Mouse (Mus musculus) CH12F3 (cell line): ENCODE results near the gene Deup1.

ENCODE experiments used
- in situ Hi-C: fragments of 300-500 bp; cut with MboI; formaldehyde crosslinking; loops from 2 replicates; pipeline ENCODE4 v1.14.3; 2020; ENCODE audit warnings: low sequenced_read_pairs

Gene Deup1

DNA sequence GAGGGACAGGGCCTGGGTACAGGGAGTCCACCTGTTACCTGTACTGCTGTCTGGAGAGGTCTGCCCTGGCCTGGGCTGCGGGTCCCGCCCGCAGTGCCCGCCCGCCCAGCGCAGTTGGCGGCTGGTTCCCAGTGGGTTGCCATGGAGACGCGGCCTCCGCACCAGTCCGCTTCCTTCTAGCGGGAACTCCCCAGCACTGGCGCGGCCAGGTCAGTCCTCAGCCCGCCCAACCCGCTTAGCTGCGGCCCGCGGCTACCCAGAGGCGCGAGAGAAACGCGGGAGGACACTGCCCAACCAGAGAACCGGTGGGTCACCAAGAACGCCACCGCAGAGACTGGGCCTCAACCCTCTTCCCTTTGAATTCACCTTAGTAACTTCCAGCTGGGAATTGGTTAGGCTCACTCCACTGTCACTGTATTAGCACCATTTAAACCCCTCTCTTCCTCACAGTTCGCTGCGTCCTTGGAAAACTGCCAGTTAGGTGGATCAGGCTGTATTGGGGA is at the start of gene Deup1:
Deup1 (minus strand) TSS at position 149 of the 503 bp plus-strand sequence.
- in situ Hi-C loops: no loop called here

DNA sequence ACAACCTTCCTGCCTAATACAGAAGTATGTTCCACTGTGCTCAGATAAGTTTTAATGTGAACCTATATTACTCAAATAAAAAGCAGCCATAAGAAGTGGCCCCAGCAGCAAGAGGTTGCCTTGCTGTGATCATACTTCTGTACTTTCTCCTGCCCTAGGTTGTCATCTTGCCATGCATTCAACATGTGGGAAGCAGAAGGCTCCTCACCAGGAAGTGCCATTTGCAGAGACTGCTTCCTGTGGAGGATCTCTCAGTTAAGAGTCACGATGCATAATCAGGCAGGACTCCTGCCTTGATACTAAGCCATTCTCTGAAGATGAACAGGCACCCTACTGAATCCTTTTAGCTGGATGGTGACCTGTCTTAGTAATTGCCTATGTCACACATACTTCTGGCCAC is 44.5 kb upstream of the Deup1 start:
- in situ Hi-C loops: no loop called here

DNA sequence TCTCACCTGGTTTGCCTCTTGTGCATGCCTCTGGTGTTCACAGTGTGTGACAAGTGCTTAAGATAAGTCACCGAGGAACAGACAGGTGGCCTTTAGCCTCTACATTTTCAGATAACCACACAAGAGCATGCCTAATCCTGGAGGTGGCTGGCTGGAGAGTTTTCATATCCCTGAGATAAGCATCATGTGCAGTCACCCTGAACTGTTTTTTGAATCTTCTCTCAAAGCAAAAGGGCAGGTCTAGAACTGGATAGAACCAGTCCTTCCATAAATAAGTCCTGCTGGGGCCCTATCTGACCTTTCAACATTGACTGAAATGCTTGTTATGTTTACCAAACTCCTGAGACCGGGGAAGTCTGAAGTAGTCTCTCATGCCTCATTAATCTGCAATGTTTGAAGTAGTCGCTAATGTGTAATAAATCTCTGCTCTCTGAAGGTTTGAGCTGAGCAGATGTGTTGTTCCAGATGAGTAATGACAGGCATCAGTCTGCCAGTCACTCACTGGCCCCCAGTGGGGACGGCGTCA is 42.3 kb upstream of the Deup1 start:
- in situ Hi-C loops: no loop called here

DNA sequence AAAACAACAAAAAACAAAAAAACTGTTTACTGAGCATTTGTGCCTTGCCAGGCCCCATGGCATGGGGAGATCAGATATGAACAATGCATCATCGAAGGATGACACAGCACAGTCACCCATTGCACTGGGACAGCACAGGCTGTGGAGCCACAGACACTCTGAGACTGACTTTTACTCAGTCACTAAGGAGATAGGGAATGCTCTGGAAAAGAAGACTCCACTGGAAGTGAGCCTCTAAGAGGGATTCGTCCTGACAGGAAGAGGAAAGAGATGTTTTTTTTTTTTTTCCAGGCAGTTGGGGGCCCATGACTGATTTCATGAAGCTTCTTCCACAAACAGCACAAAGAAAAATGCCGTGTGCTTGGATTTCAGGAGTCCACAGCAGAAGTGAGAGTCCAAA is 41.7 kb upstream of the Deup1 start:
- in situ Hi-C loops: no loop called here

DNA sequence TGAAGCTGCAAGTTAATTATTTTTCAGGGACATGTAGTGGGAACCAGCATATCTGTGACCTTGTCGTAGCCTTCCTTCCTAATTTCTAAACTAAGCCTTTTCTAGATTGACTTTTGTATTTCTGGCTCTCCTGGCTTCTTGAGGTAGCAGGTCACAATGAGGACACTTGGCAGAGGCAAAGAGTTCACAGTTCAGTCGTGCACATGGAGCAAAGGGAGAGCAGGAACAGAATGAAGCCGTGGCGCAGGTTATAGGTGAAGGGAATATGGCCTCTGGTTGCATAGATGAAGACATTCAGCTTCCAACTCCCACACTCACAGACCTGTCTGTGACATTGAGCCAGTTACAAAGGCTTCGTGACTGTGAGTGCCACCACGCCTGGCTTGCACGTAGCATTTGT is 36.9 kb upstream of the Deup1 start:
- in situ Hi-C loops: no loop called here

DNA sequence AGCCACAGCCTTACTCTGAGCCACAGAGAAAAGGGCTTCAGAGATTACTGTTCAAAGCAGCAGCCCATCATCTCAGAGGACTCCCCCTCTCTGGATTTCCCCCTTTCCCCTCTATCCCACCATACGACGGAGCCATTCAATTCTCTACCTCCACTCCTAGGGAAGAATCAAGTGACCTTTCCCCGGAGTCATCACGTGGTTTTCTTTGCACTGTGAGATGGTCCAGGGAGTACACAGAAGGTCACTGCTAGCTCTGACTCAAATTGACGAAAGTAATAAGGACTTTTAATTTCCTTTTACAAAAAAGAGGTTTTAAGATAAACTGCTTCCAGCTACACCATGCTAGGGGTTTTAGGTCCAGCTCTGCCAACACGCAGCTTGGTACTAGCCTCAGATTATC is 31.3 kb upstream of the Deup1 start:
- in situ Hi-C loops: no loop called here

DNA sequence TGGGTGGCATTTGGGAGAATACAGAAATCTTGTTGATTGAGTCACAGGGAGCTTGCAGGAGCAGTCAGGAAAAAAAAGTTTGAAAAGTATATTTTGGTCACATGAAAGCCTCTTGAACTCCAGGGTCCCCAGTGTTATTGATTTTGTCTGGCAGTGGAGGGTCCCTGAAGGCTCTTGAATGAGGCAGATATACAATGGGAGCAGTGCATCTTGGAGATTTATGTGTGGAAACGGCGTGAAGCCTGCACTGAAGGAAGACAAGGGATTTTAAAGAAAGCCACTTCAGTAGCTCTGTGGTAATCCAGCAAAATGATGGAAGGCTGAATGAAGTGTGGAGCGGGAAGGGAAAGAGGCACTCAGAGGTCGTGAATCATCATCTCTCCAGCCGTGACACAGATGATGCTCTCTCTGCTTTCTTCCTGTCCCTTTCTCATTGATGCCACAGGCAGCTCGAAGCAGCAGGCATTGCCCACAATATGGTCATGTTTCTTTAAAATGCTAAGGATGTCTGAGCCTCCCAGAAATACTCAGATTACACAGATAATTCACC is 30.6 kb upstream of the Deup1 start:
- in situ Hi-C loops: no loop called here

DNA sequence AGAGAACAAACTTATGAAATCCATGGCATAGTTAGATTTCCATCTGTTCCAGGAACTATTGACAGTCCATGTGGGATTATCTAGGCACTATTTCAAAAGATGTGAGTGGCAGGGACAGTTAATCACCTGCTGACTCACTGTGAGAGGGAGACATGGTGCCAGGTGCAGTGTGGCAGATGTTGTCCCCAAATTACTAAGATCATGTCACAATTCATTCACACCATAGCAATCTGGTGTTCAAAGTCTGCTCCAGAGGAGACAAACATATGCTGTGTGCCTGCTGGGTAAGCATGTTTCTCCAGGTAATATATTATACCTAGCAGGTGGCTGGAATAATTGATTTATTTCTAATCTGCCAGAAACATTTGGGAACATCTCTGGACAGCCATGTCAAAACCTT is 25.3 kb upstream of the Deup1 start:
- in situ Hi-C loops: no loop called here

DNA sequence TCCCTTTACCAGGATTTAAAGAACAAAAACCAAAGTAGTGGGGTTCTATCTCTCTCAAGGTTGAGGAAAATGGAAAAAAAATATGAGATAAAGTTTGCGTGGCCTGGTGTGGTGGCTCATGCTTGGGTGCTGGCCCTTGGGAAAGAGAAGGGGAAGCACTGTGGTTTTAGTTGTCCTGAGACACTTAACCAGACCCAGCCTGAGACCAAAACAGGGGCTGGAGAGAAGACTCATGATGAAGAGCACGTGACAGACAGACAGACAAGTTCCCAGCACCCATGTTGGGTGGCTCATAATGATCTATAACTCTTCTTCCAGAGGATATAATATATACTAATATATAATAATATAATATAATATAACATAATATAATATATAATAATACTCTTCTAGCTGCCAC is 22.2 kb upstream of the Deup1 start:
- in situ Hi-C loops: no loop called here

DNA sequence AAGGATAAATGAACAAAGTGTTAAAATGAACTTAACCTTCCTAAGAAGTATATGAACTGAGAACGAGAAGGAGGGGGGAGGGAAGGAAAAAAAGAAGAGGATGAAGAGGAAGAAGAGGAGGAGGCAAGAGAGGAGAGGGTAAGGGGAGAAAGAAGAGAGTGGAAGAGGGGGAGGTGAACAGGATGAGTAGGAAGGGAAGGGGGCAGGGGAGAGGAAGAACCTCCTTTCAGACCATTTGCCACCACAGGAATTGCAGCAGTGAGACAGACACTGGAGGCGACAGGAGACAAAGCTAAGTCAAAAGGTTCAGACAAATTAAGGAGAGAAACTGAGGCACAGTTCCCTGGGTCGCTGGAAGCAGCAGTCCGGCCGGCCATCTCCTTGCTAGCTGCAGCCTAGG is 349 bp downstream of the Deup1 start:
- in situ Hi-C loops: no loop called here

DNA sequence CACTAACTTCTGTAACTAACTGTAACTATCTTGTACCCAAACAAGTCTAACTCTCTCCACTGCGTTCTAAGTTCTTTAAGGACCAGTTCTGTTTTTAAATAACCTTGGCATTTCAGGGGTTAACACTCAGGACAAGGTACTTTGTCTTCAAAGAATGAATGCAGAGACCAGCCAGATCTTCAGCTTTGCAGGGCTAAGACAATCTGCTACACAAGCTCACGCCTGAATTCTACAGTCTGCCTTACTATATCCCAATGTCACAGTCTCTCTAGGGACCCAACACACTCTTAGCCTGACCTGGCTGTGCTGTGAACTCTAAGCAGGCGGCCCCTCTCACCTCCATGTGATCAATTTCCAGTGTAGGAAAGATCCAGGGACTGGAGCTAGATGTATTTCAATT is 3.0 kb downstream of the Deup1 start:
- in situ Hi-C loops: no loop called here

DNA sequence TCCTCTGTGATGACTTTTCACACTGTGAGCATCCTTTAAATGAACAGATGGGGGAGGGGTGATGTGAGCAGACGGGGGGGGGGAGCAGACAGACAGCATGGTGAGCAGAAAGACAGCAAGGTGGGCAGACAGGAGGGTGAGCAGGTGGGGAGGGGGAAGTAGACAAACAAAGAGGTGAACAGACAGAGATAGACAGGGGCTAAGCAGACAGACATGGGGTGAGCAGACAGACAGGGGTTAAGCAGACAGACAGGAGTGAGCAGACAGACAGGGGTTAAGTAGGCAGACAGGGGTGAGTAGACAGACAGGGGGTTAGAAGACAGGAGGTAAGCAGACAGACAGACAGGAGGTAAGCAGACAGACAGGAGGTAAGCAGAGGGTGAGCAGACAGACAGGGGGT is 8.0 kb downstream of the Deup1 start:
- in situ Hi-C loops: no loop called here

DNA sequence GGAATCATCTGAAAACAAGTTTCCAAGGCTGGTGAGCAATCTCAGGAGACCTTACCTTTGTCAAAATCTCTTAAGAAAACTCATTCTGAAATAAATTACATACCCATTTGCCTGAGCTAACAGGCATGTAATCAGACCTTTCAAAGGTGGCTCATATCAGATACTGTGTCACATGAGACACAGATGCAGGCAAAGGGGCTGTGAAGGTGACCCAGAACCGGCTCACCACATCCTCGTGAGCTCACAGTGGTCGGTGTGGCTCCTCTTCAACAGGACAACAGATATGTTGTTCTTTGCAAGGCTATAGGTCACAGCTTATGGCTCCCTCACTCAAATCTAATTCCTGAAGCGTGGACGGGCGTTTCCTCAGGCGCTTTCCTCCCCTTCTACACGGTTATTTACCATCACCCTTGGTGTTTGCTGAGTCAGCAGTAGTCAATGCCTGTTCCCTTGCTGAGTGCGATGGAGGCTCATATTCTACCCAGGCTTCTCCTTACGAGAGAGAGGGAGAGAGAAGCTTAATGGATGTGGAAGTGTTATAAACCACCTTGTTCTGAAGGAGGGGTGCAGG is 8.6 kb downstream of the Deup1 start:
- in situ Hi-C loops: no loop called here

DNA sequence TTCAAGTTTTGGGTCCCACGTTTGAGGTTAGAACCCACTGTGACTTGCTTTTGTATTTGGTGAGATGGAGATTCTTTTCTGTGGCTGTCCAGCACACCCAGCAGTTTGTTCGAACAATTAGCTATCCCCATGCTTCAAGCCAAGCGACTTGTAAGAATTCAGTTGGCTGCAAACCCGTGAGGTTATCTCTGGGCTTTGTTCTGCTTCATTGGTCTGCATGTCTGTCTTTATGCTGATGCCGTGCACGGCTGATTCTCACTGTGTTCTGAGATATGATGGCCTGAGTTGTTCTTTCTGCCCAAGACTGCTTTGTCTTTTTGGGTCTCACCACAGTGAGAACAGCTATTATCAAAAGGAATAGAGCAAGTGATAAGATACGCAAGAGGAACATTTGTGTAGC is 10.7 kb downstream of the Deup1 start:
- in situ Hi-C loops: no loop called here

DNA sequence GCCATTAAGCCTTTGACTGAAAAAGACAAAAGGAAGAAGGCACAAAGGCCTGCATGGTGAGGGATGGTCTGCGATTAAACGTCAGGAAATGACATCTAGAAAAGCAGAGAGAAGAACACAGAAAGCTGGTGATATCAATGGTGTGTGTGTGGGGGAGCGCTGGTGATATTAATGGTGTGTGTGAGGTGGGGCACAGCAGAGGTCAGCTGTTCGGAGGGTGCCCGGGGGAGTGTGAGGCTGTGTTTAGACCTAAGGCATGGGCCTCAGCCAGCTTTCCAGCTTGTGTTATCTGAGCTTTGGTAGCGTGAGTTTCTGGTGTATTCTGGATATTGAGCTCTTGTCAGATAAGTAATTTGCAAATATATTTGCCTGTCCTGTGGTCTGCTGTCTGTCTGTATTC is 11.3 kb downstream of the Deup1 start:
- in situ Hi-C loops: no loop called here

DNA sequence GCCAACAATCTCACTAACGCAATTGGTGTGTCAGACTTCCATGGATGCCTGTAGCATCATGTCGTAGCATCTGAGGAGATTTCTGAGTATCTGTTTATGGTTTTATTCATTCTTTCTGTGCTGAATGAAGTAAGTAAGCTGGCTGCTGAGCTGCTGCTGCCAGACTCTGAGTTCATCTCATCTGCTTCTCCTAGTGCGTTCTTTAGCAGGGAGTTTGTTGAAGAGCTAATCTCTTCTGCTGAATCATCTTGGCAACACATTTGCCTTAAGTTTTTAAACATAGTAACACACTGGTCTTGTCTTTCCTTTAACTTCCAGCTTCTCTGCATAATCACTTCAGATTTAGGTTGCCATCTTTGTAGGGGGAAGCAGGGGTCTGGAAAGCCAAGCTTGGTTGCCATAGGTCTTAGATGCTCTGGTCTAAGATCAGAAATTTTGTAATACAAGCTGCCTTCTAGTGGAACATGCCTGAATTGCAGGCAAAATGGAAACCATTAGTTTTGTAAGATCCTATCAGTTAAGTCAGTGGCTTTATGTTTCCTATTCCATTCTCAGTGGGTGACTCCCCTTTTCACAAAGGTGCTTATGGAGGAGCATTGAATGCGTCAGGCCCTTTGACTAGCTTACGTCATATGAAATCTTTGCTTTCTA is 18.3 kb downstream of the Deup1 start:
- in situ Hi-C loops: no loop called here

DNA sequence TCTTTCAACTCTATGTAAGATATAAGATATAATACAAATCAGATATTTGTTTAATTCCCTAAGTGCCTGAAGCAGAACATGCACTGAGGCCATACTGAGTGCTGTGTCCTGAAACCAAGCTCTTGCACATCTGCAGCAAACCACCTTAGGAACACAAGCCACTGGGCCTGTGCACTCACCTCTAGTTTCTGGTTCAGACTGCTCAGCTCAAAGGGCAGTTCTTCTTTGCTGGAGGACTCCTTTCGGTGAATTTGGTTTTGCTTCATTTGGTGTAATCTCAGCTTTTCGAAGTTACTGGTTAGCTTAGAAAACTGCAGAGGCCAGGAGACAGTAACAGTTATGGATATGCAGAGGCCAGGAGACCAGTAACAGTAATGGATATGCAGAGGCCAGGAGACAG is 20.1 kb downstream of the Deup1 start:
- in situ Hi-C loops: no loop called here

DNA sequence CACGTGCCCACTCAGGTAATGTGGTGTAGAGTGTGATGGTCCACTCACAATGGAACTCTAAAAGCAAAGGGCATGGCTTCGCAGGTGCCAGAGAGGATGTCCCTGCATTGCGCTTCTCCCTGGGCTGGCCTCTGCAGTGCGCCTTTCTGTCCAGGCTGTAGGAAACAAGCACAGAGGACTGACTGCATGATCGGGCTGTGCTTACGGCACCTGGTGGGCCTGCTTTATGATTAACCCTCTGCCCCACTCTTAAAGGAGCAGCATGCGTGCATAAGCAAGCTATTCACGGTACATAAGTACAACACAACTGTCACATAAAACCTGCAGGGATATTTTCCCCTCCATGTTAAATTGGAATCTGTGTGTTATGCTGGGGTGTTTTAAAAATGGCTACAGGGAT is 24.6 kb downstream of the Deup1 start:
- in situ Hi-C loops: no loop called here

DNA sequence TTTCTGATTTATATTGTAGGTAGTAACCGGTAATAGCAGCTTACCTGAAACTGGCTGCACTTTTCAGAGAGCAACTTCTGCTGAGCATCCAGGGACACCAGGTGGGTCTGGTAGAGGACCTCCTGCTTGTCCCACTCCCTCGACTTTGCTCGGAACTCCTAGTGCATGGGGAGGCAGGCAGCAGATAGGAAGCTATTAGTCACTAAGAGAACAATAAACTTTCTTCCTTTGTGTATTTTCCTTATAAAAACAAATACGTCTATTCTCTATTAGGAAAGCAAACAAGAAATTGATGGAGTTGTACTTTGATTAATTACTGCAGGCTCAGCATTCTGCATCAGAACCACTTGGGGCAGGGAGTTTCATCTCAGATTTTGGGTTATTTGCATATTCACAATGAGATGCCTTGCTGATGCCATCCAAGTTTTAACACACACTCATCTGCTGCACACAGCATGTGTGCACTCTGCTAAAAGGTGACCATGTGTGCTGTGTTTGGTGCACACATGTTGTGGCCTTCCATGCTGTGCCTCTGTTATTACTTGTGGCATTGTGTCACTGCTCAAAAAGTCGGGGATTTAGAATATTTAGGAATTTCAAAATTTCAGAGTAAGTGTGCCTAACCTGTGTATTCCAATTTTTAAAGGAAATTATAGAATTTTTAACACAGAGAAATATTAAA is 26.7 kb downstream of the Deup1 start:
- in situ Hi-C loops: no loop called here

DNA sequence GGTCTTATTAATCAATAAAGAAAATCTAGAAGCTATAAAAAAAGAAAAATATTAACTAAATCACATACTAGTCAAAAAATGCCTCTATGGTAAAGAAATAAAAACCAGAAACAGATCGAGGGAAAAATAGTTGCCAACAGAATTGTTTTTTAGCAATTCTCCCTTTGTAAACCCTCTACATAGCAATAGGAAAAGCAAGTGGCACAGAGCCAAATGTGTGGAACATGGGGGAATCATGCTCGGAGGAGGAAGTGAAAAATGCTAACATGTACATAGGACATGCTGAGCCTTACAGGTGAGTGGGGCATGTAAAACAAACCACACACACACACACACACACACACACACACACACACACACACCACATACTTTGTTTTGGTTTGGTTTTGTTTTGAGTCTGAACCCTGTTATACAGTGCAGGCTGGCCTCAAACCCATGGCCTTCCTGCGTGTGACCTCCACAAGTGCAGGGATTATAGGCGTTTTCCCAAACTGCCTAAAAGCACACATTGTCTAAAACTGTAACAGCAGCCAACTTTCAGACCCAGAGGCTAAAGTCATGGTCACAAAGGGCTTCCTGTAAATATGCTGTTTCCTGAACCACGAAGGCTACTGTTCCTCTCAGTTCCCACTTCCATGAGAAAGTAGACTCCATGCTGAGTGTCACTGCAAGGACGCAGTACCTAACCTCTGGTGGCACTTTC is 27.4 kb downstream of the Deup1 start:
- in situ Hi-C loops: no loop called here

DNA sequence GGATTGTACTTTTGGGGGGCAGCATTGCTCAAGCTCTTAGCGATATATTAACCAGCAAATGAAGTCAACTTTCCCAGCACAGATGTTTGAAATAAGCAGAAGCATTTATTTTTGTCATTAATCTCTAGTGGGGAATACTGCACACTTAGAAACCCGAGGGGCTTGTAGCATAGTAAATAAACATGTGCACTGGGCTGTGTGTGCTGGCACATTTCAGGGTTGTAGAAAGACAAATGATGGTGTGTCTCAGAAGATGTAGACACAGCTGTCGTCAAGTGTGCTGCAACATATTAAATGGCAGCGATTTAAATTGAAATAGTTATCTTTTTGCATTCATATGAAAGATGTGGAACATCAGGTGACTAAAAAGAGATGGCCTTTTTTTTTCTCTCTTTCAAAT is 31.1 kb downstream of the Deup1 start:
- in situ Hi-C loops: no loop called here
